Mouse (Mus musculus) liver, postnatal 0 days (tissue): ENCODE measurements around the gene Pcca. TPM values are rescaled to one million over a fixed set of nuclear protein-coding genes. Genes with fewer than 3 reads are reported as not detected.

Source experiments
- ATAC-seq: fragments of 200-750 bp; cut with Nextera tagmentation; 2 replicates; pipeline ENCODE4 v1.8.0; 2017; ENCODE audit warnings: mild to moderate bottlenecking, moderate library complexity
- DNase-seq: peaks from one replicate; pipeline ENCODE4 v3.0.0-alpha.2; 2016
- H3K27ac ChIP-seq: fragments of 300-500 bp; sonication (generic); 2 replicates; pipeline ENCODE4 v1.5.1; 2014; ENCODE audit warnings: antibody characterized with exemption, moderate library complexity, mild to moderate bottlenecking, low read depth
- H3K27me3 ChIP-seq: fragments of 300-500 bp; sonication (generic); 2 replicates; pipeline ENCODE4 v1.6.1; 2014; ENCODE audit warnings: low read length, control low read depth, mixed read lengths; ENCODE audit not compliant: insufficient read depth
- H3K36me3 ChIP-seq: fragments of 300-500 bp; sonication (generic); replicated peaks from 2 replicates; pipeline ENCODE4 v1.6.1; 2014; ENCODE audit warnings: mild to moderate bottlenecking, control low read depth, low read length, moderate library complexity, mixed read lengths; ENCODE audit not compliant: insufficient read depth
- H3K4me1 ChIP-seq: fragments of 300-500 bp; sonication (generic); 2 replicates; pipeline ENCODE4 v1.6.1; 2014; ENCODE audit warnings: antibody characterized with exemption, mild to moderate bottlenecking, control low read depth; ENCODE audit not compliant: insufficient read depth
- H3K4me2 ChIP-seq: fragments of 300-500 bp; sonication (generic); 2 replicates; pipeline ENCODE4 v1.6.1; 2014; ENCODE audit warnings: low read depth, mild to moderate bottlenecking, low read length, moderate library complexity, mixed read lengths
- H3K4me3 ChIP-seq: fragments of 300-500 bp; sonication (generic); 2 replicates; pipeline ENCODE4 v1.5.1; 2014; ENCODE audit warnings: low read depth, low read length
- H3K9ac ChIP-seq: fragments of 300-500 bp; sonication (generic); replicated peaks from 2 replicates; pipeline ENCODE4 v1.6.1; 2014; ENCODE audit warnings: mild to moderate bottlenecking, moderate library complexity
- H3K9me3 ChIP-seq: fragments of 300-500 bp; sonication (generic); 2 replicates; pipeline ENCODE4 v1.6.1; 2016; ENCODE audit warnings: mild to moderate bottlenecking, control low read depth, low read length, mixed read lengths
- CTCF ChIP-seq: sonication (generic); IDR thresholded peaks from 2 replicates; pipeline ENCODE4 v1.5.1; 2016; ENCODE audit warnings: antibody characterized with exemption, low read depth
- EP300 ChIP-seq: IDR thresholded peaks from 2 replicates; pipeline ENCODE4 v1.6.1; 2016; ENCODE audit warnings: antibody characterized with exemption, low read depth, mild to moderate bottlenecking
- WGBS: fragments of 180-500 bp; shearing (Covaris S2); extraction: QIAGEN DNeasy Blood & Tissue Kit; methylation state at CpG from one replicate; pipeline ENCODE4 v1.1.7; 2014; ENCODE audit not compliant: insufficient replicate concordance; 5-methylcytosine and 5-hydroxymethylcytosine counted together
- polyA plus RNA-seq: library from polyadenylated mRNA; unstranded; fragments of >200 nt; fragmentation: Nextera tagmentation; extraction: Ambion mirVana; gene quantifications from 2 replicates; pipeline ENCODE4 v1.2.1, GENCODE M21; 2015

Gene Pcca
- polyA plus RNA-seq, 1 experiment from 2014 or later = 31.3 TPM

GRCm38 (mm10) chr14:122902136-122902535 lies 368.0 kb downstream of the Pcca start:
- H3K4me3 ChIP-seq = no peak overlapping the region
- TF ChIP-seq CTCF (no peak), EP300 (no peak)
- peak overlapping the region; percentile 61 for H3K27ac ChIP-seq
- no peaks in the 10 kb centered on the region for H3K27me3 ChIP-seq
- no peak overlapping the region for H3K9ac ChIP-seq
- H3K4me1 ChIP-seq = peaks cover 12% of the 10 kb centered on the region
- 50% methylated on average over 2 of the region's 2 CpGs for WGBS
- H3K36me3 ChIP-seq = no peaks in the 10 kb centered on the region
- H3K4me2 ChIP-seq = peak overlapping the region; percentile 27; the same call in 1 of the 2 replicates
- ATAC-seq (peak; percentile 30), DNase-seq (peak; percentile 57)
- no peaks in the 10 kb centered on the region for H3K9me3 ChIP-seq

DNA sequence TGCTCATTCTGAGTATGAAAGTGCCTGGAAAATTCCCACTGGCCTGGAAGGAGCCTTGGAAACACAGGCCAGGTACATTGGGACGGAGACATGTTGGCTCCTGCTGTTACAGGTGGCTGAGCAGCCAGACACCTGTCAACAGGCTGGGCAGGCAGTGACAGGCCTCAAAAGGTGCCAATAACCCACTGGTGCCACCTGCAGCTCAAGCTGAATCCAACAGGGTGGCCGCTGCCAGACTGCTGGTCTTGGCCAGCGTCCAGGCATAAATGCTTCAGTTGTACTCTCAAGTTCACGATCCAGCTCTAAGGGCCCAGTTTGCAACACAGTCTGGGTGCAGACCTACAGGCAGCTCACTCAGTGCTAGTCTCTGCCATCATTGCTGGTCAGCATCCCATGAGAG lies 368.8 kb downstream of the Pcca start:
- WGBS = 61% methylated on average over 4 of the region's 4 CpGs
- Histone ChIP-seq H3K4me1 (peaks cover 12% of the 10 kb centered on the region), H3K4me2 (no peak overlapping the region), H3K27ac (peak overlapping the region; percentile 61; the same call in 1 of the 2 replicates), H3K9ac (no peak overlapping the region), H3K27me3 (no peaks in the 10 kb centered on the region), H3K9me3 (no peaks in the 10 kb centered on the region), H3K4me3 (no peak overlapping the region), H3K36me3 (no peaks in the 10 kb centered on the region)
- TF ChIP-seq EP300 (no peak), CTCF (peak; percentile 53)
- DNase-seq (peak; percentile 70), ATAC-seq (peak; percentile 69)

GRCm38 (mm10) chr14:122903923-122904351 lies 369.8 kb downstream of the Pcca start:
- TF ChIP-seq CTCF (no peak), EP300 (no peak)
- Histone ChIP-seq H3K9ac (no peak overlapping the region), H3K27me3 (no peaks in the 10 kb centered on the region), H3K4me1 (peaks cover 12% of the 10 kb centered on the region), H3K36me3 (no peaks in the 10 kb centered on the region), H3K4me3 (no peak overlapping the region), H3K27ac (peak overlapping the region; percentile 75), H3K4me2 (no peak overlapping the region), H3K9me3 (no peaks in the 10 kb centered on the region)
- no peak for ATAC-seq
- DNase-seq = no peak
- 62% methylated on average over 2 of the region's 2 CpGs for WGBS

GRCm38 (mm10) chr14:122905007-122905406 lies 370.9 kb downstream of the Pcca start:
- no peak overlapping the region for H3K9ac ChIP-seq
- DNase-seq = no peak
- no peaks in the 10 kb centered on the region for H3K36me3 ChIP-seq
- no peak for ATAC-seq
- H3K9me3 ChIP-seq = no peaks in the 10 kb centered on the region
- TF ChIP-seq CTCF (no peak), EP300 (no peak)
- peaks cover 9% of the 10 kb centered on the region for H3K4me1 ChIP-seq
- no peak overlapping the region for H3K4me2 ChIP-seq
- H3K4me3 ChIP-seq = no peak overlapping the region
- WGBS = 62% methylated on average over 1 of the region's 1 CpGs
- H3K27ac ChIP-seq = peak overlapping the region; percentile 75
- no peaks in the 10 kb centered on the region for H3K27me3 ChIP-seq

- Histone ChIP-seq H3K4me3 (no peak overlapping the region), H3K27me3 (no peaks in the 10 kb centered on the region), H3K4me1 (peaks cover under 1% of the 10 kb centered on the region; the same call in 1 of the 2 replicates), H3K4me2 (no peak overlapping the region), H3K27ac (0 out of 2 replicates have a peak overlapping the region, but pooled peaks have one; percentile 18), H3K36me3 (no peaks in the 10 kb centered on the region), H3K9me3 (no peaks in the 10 kb centered on the region), H3K9ac (no peak overlapping the region)
- ATAC-seq = no peak
- WGBS = 78% methylated on average over 4 of the region's 4 CpGs
- TF ChIP-seq CTCF (no peak), EP300 (no peak)
- DNase-seq = no peak
Measured at GRCm38 (mm10) chr14:122908075-122908474, 374.0 kb downstream of the Pcca start.

DNA sequence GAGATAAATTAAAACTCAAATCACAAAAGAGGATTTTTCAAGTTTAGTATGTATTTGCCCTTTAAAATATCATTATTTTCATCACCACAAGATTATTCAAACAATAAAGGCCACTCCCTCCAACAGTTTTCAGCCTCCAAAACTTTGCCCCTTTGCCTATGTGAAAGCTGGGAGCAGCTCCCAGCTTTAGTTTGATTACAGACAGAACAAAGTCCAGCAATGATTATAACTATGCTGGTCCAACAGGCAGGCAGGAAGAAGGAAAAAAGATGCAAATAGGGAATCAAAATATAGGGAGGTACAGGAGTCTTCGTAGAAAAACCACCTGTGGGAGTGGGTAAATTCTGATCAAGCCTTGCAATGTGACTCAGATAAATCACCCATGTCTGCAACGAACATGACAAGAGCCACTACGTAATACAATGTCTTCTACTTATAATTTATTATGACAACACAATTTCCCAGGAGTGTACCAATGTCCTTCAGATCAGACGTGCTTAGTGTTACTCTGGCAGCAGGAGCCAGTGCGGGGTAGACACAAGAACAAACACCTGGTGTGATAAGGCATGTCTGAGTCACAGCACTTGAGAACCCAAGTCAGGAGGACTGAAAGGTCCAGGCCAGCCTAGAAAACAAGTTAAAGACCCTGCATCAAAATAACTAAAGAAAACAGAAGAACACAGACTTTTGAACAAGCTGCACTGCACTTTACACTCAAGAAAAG lies 375.4 kb downstream of the Pcca start:
- Histone ChIP-seq H3K4me3 (no peak overlapping the region), H3K4me2 (peak overlapping the region; percentile 89), H3K4me1 (peaks cover 5% of the 10 kb centered on the region; the same call in 1 of the 2 replicates), H3K9me3 (no peaks in the 10 kb centered on the region), H3K27ac (peak overlapping the region; percentile 87), H3K36me3 (no peaks in the 10 kb centered on the region), H3K9ac (no peak overlapping the region), H3K27me3 (no peaks in the 10 kb centered on the region)
- 63% methylated on average over 5 of the region's 5 CpGs for WGBS
- ATAC-seq (no peak), DNase-seq (no peak)
- TF ChIP-seq CTCF (no peak), EP300 (no peak)
